Mouse (Mus musculus) liver, embryonic 14.5 days (tissue): ENCODE data around the gene Fam189b. TPM values are rescaled to one million over a fixed set of nuclear protein-coding genes. Genes with fewer than 3 reads are reported as not detected.

Experiments
- ATAC-seq: fragments of 200-750 bp; cut with Nextera tagmentation; 2 replicates; pipeline ENCODE4 v1.8.0; 2017; ENCODE audit warnings: moderate number of reproducible peaks, mild to moderate bottlenecking, moderate library complexity; ENCODE audit not compliant: insufficient read depth
- DNase-seq, 3 experiments: peaks; one replicate each; pipeline ENCODE4 v3.0.0-alpha.2; 2012 to 2013; ENCODE audit warnings: low read depth in 3 of 3, low spot score in 3 of 3
- H3K27ac ChIP-seq: fragments of 300-500 bp; sonication (generic); 2 replicates; pipeline ENCODE4 v1.5.1; 2014; ENCODE audit warnings: moderate library complexity, mild to moderate bottlenecking, control low read depth, inconsistent platforms
- H3K27me3 ChIP-seq: fragments of 300-500 bp; sonication (generic); 2 replicates; pipeline ENCODE4 v1.6.1; 2014; ENCODE audit warnings: mild to moderate bottlenecking, low read length, moderate library complexity; ENCODE audit not compliant: control insufficient read depth, insufficient read depth
- H3K36me3 ChIP-seq: fragments of 300-500 bp; sonication (generic); replicated peaks from 2 replicates; pipeline ENCODE4 v1.6.1; 2014; ENCODE audit warnings: low read depth; ENCODE audit not compliant: control insufficient read depth, insufficient read depth
- H3K4me1 ChIP-seq, 2 experiments: fragments of 200-500 bp in 1 of 2; fragments of 300-500 bp in 1 of 2; sonication (generic) in 1 of 2; replicated peaks; 2 replicates each; pipeline ENCODE4 v1.6.1; 2012 to 2014; ENCODE audit warnings: antibody characterized with exemption in 1 of 2, inconsistent platforms in 1 of 2, low read length in 1 of 2; ENCODE audit not compliant: control insufficient read depth in 2 of 2, insufficient read depth in 2 of 2
- H3K4me2 ChIP-seq: fragments of 300-500 bp; sonication (generic); 2 replicates; pipeline ENCODE4 v1.6.1; 2014; ENCODE audit warnings: low read depth, mild to moderate bottlenecking, control low read depth, moderate library complexity
- H3K4me3 ChIP-seq, 2 experiments: fragments of 200-500 bp in 1 of 2; fragments of 300-500 bp in 1 of 2; sonication (generic) in 1 of 2; 2 replicates each; pipeline ENCODE4 v1.5.1; 2012 to 2014; ENCODE audit warnings: low read depth in 2 of 2, low read length in 2 of 2, mild to moderate bottlenecking in 2 of 2, control low read depth in 1 of 2, inconsistent platforms in 1 of 2, moderate library complexity in 1 of 2; ENCODE audit not compliant: insufficient read depth in 1 of 2
- H3K9ac ChIP-seq: fragments of 300-500 bp; sonication (generic); replicated peaks from 2 replicates; pipeline ENCODE4 v1.6.1; 2014; ENCODE audit warnings: mild to moderate bottlenecking, control low read depth, moderate library complexity
- H3K9me3 ChIP-seq: fragments of 300-500 bp; sonication (generic); 2 replicates; pipeline ENCODE4 v1.6.1; 2016; ENCODE audit warnings: low read length, mixed read lengths; ENCODE audit not compliant: control insufficient read depth
- CTCF ChIP-seq: IDR thresholded peaks from 2 replicates; pipeline ENCODE4 v1.5.1; 2016; ENCODE audit warnings: antibody characterized with exemption, low read depth, control low read depth
- EP300 ChIP-seq: IDR thresholded peaks from 2 replicates; pipeline ENCODE4 v1.6.1; 2016; ENCODE audit warnings: antibody characterized with exemption, low read depth
- WGBS: fragments of 180-500 bp; shearing (Covaris S2); extraction: QIAGEN DNeasy Blood & Tissue Kit; methylation state at CpG from one replicate; pipeline ENCODE4 v1.1.7; 2014; ENCODE audit not compliant: insufficient replicate concordance; 5-methylcytosine and 5-hydroxymethylcytosine counted together
- microRNA counts: library from miRNA; unstranded; fragments of <30 nt; microRNA quantifications from one replicate; lab custom pipeline; 2016
- microRNA-seq: library from miRNA; unstranded; fragments of <30 nt; microRNA quantifications from one replicate; pipeline ENCODE4, GENCODE M21; 2016
- polyA plus RNA-seq, 2 experiments: library from polyadenylated mRNA; depleted of rRNA in 1 of 2; stranded (reverse) in 1 of 2; unstranded in 1 of 2; fragments of >200 nt; fragmentation: Nextera tagmentation in 1 of 2; extraction: Ambion mirVana in 1 of 2; gene quantifications; 2 replicates each; pipeline versions ENCODE4 v1.2.1 to v1.2.3; 2012 to 2014

Fam189b gene
- polyA plus RNA-seq, 2 experiments: 1.7 to 3.6 TPM

GRCm38 (mm10) chr3:89237682-89238081, 54.7 kb downstream of the Fam189b start:
- no peaks in the 10 kb centered on the region for H3K27me3 ChIP-seq
- no peaks in the 10 kb centered on the region for H3K9me3 ChIP-seq
- TF ChIP-seq CTCF: no peak
- no peak for TF ChIP-seq EP300
- no peak overlapping the region for H3K4me2 ChIP-seq
- H3K4me3 ChIP-seq: no peak overlapping the region
- 72% methylated on average over 21 of the region's 21 CpGs for WGBS
- DNase-seq (no peak), ATAC-seq (no peak)
- H3K9ac ChIP-seq: no peak overlapping the region
- H3K36me3 ChIP-seq: no peaks in the 10 kb centered on the region
- H3K27ac ChIP-seq: no peak overlapping the region
- no peaks in the 10 kb centered on the region for H3K4me1 ChIP-seq

DNA sequence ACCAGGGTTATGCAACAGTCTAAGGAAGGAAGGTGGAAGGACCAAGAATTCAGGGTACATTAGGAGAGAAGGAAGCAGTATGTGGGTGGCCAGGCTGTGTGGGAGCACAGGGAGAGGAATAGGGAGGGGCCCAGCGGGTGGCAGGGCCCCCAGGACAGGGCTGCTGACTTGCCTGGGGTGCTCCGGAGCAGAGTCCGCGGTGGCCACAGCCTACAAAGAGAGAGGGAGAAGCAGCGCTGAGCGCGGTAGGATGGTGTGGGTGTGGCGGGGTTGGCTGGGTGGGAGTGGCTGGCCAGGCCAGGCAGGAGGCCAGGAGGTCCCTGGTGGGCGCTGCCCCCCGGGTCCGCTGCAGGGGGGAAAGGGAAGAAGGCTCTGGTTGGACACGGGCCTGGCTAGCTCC, 55.6 kb downstream of the Fam189b start:
- Histone ChIP-seq H3K27ac (no peak overlapping the region), H3K27me3 (no peaks in the 10 kb centered on the region), H3K4me3 (no peak overlapping the region), H3K4me2 (no peak overlapping the region), H3K4me1 (no peaks in the 10 kb centered on the region), H3K9me3 (no peaks in the 10 kb centered on the region), H3K36me3 (no peaks in the 10 kb centered on the region), H3K9ac (no peak overlapping the region)
- ATAC-seq (no peak), DNase-seq (no peak)
- TF ChIP-seq EP300 (no peak), CTCF (no peak)
- 61% methylated on average over 10 of the region's 12 CpGs for WGBS

MicroRNAs within 50 kb of the gene (microRNA counts, 519-probe panel; counts per million panel counts)
- microRNA mmu-miR-92b (lab: Ali Mortazavi, UCI): 69.9 counts per million

Small RNAs within 50 kb of the gene (microRNA-seq; reads per million reads assigned to microRNA genes)
- 14.4 reads per million, percentile 25 among the genes with 10 or more reads in this experiment for gene Mir92b

Other genes with a start within 250 kb of the Fam189b start
- gene Ash1l, start 232.5 kb upstream of the Fam189b start, polyA plus RNA-seq (2012; rRNA removed): 2.3 and 3.2 TPM in 2 replicates
- 3.6 TPM in 2 replicates for gene Ash1l, start 232.5 kb upstream of the Fam189b start, polyA plus RNA-seq (2014; fragmentation: Nextera tagmentation; extraction: Ambion mirVana)
- 26.0 and 55.2 TPM in 2 replicates for gene Dap3, start 232.0 kb upstream of the Fam189b start, polyA plus RNA-seq (2012; rRNA removed)
- 102 and 114 TPM in 2 replicates for gene Dap3, start 232.0 kb upstream of the Fam189b start, polyA plus RNA-seq (2014; fragmentation: Nextera tagmentation; extraction: Ambion mirVana)
- gene Rusc1, start 89.8 kb upstream of the Fam189b start, polyA plus RNA-seq (2012; rRNA removed): 4.1 and 5.2 TPM in 2 replicates
- gene Rusc1, start 89.8 kb upstream of the Fam189b start, polyA plus RNA-seq (2014; fragmentation: Nextera tagmentation; extraction: Ambion mirVana): 2.6 and 3.2 TPM in 2 replicates
- 0.02 TPM in 1 of 2 replicates, not detected in the other for gene Gm43738, start 82.0 kb upstream of the Fam189b start, polyA plus RNA-seq (2012; rRNA removed)
- gene Gm43738, start 82.0 kb upstream of the Fam189b start, polyA plus RNA-seq (2014; fragmentation: Nextera tagmentation; extraction: Ambion mirVana): 0.04 TPM in 1 of 2 replicates, not detected in the other
- gene Fdps, start 81.2 kb upstream of the Fam189b start, polyA plus RNA-seq (2012; rRNA removed): 126 and 131 TPM in 2 replicates
- gene Fdps, start 81.2 kb upstream of the Fam189b start, polyA plus RNA-seq (2014; fragmentation: Nextera tagmentation; extraction: Ambion mirVana): 238 and 251 TPM in 2 replicates
- 132 and 143 TPM in 2 replicates for gene Pklr, start 47.0 kb upstream of the Fam189b start, polyA plus RNA-seq (2012; rRNA removed)
- 79.8 and 97.5 TPM in 2 replicates for gene Pklr, start 47.0 kb upstream of the Fam189b start, polyA plus RNA-seq (2014; fragmentation: Nextera tagmentation; extraction: Ambion mirVana)
- 0.23 and 0.31 TPM in 2 replicates for gene Hcn3, start 22.9 kb upstream of the Fam189b start, polyA plus RNA-seq (2012; rRNA removed)
- gene Hcn3, start 22.9 kb upstream of the Fam189b start, polyA plus RNA-seq (2014; fragmentation: Nextera tagmentation; extraction: Ambion mirVana): 0.55 and 0.56 TPM in 2 replicates
- 26.1 and 28.8 TPM in 2 replicates for gene Clk2, start 18.3 kb upstream of the Fam189b start, polyA plus RNA-seq (2012; rRNA removed)
- 6.7 and 7.2 TPM in 2 replicates for gene Clk2, start 18.3 kb upstream of the Fam189b start, polyA plus RNA-seq (2014; fragmentation: Nextera tagmentation; extraction: Ambion mirVana)
- gene Scamp3, start 5.7 kb upstream of the Fam189b start, polyA plus RNA-seq (2012; rRNA removed): 35.3 and 46.3 TPM in 2 replicates
- 41.0 and 44.2 TPM in 2 replicates for gene Scamp3, start 5.7 kb upstream of the Fam189b start, polyA plus RNA-seq (2014; fragmentation: Nextera tagmentation; extraction: Ambion mirVana)
- 16.5 and 19.9 TPM in 2 replicates for gene Gba, start 19.8 kb downstream of the Fam189b start, polyA plus RNA-seq (2012; rRNA removed)
- gene Gba, start 19.8 kb downstream of the Fam189b start, polyA plus RNA-seq (2014; fragmentation: Nextera tagmentation; extraction: Ambion mirVana): 20.7 and 21.2 TPM in 2 replicates
- 0.96 and 1.7 TPM in 2 replicates for gene Thbs3, start 32.0 kb downstream of the Fam189b start, polyA plus RNA-seq (2012; rRNA removed)
- gene Thbs3, start 32.0 kb downstream of the Fam189b start, polyA plus RNA-seq (2014; fragmentation: Nextera tagmentation; extraction: Ambion mirVana): 0.44 and 0.79 TPM in 2 replicates
- 71.7 and 83.2 TPM in 2 replicates for gene Mtx1, start 43.9 kb downstream of the Fam189b start, polyA plus RNA-seq (2012; rRNA removed)
- 101 TPM in 2 replicates for gene Mtx1, start 43.9 kb downstream of the Fam189b start, polyA plus RNA-seq (2014; fragmentation: Nextera tagmentation; extraction: Ambion mirVana)
- gene Muc1, start 45.9 kb downstream of the Fam189b start, polyA plus RNA-seq (2012; rRNA removed): 0.02 and 0.18 TPM in 2 replicates
- gene Muc1, start 45.9 kb downstream of the Fam189b start, polyA plus RNA-seq (2014; fragmentation: Nextera tagmentation; extraction: Ambion mirVana): 0.08 and 0.11 TPM in 2 replicates
- 26.3 and 26.4 TPM in 2 replicates for gene Krtcap2, start 62.8 kb downstream of the Fam189b start, polyA plus RNA-seq (2012; rRNA removed)
- gene Krtcap2, start 62.8 kb downstream of the Fam189b start, polyA plus RNA-seq (2014; fragmentation: Nextera tagmentation; extraction: Ambion mirVana): 117 and 138 TPM in 2 replicates
- gene Trim46, start 63.2 kb downstream of the Fam189b start, polyA plus RNA-seq (2012; rRNA removed): 0.29 and 0.41 TPM in 2 replicates
- gene Trim46, start 63.2 kb downstream of the Fam189b start, polyA plus RNA-seq (2014; fragmentation: Nextera tagmentation; extraction: Ambion mirVana): 0.05 TPM in 1 of 2 replicates, not detected in the other
- 89.7 and 115 TPM in 2 replicates for gene Dpm3, start 76.2 kb downstream of the Fam189b start, polyA plus RNA-seq (2012; rRNA removed)
- gene Dpm3, start 76.2 kb downstream of the Fam189b start, polyA plus RNA-seq (2014; fragmentation: Nextera tagmentation; extraction: Ambion mirVana): 64.3 and 65.8 TPM in 2 replicates
- 16.5 and 21.8 TPM in 2 replicates for gene Slc50a1, start 87.4 kb downstream of the Fam189b start, polyA plus RNA-seq (2012; rRNA removed)
- gene Slc50a1, start 87.4 kb downstream of the Fam189b start, polyA plus RNA-seq (2014; fragmentation: Nextera tagmentation; extraction: Ambion mirVana): 17.3 and 18.7 TPM in 2 replicates
- 3.6 and 3.7 TPM in 2 replicates for gene Efna1, start 98.0 kb downstream of the Fam189b start, polyA plus RNA-seq (2012; rRNA removed)
- gene Efna1, start 98.0 kb downstream of the Fam189b start, polyA plus RNA-seq (2014; fragmentation: Nextera tagmentation; extraction: Ambion mirVana): 2.9 TPM in 2 replicates
- gene Efna3, start 139.8 kb downstream of the Fam189b start, polyA plus RNA-seq (2012; rRNA removed): 0.06 and 0.13 TPM in 2 replicates
- gene Efna3, start 139.8 kb downstream of the Fam189b start, polyA plus RNA-seq (2014; fragmentation: Nextera tagmentation; extraction: Ambion mirVana): 0.05 and 0.08 TPM in 2 replicates
- gene Efna4, start 154.9 kb downstream of the Fam189b start, polyA plus RNA-seq (2012; rRNA removed): 0.81 and 0.92 TPM in 2 replicates
- gene Efna4, start 154.9 kb downstream of the Fam189b start, polyA plus RNA-seq (2014; fragmentation: Nextera tagmentation; extraction: Ambion mirVana): 0.62 and 0.78 TPM in 2 replicates
- gene Adam15, start 166.9 kb downstream of the Fam189b start, polyA plus RNA-seq (2012; rRNA removed): 6.2 TPM in 2 replicates
- 4.0 and 4.9 TPM in 2 replicates for gene Adam15, start 166.9 kb downstream of the Fam189b start, polyA plus RNA-seq (2014; fragmentation: Nextera tagmentation; extraction: Ambion mirVana)
- gene Dcst2, start 178.8 kb downstream of the Fam189b start, polyA plus RNA-seq (2012; rRNA removed): 0.02 and 0.03 TPM in 2 replicates
- gene Dcst2, start 178.8 kb downstream of the Fam189b start, polyA plus RNA-seq (2014; fragmentation: Nextera tagmentation; extraction: Ambion mirVana): 0.04 TPM in 1 of 2 replicates, not detected in the other
- 0.03 TPM in 1 of 2 replicates, not detected in the other for gene Dcst1, start 182.1 kb downstream of the Fam189b start, polyA plus RNA-seq (2012; rRNA removed)
- gene Dcst1, start 182.1 kb downstream of the Fam189b start, polyA plus RNA-seq (2014; fragmentation: Nextera tagmentation; extraction: Ambion mirVana): not detected in 2 replicates
- 5.4 and 6.9 TPM in 2 replicates for gene Zbtb7b, start 211.6 kb downstream of the Fam189b start, polyA plus RNA-seq (2012; rRNA removed)
- gene Zbtb7b, start 211.6 kb downstream of the Fam189b start, polyA plus RNA-seq (2014; fragmentation: Nextera tagmentation; extraction: Ambion mirVana): 0.95 and 1.2 TPM in 2 replicates
- gene Lenep, start 219.7 kb downstream of the Fam189b start, polyA plus RNA-seq (2012; rRNA removed): 0.75 and 0.76 TPM in 2 replicates
- gene Lenep, start 219.7 kb downstream of the Fam189b start, polyA plus RNA-seq (2014; fragmentation: Nextera tagmentation; extraction: Ambion mirVana): not detected in 2 replicates
- 8.7 and 9.2 TPM in 2 replicates for gene Flad1, start 228.7 kb downstream of the Fam189b start, polyA plus RNA-seq (2012; rRNA removed)
- 13.0 and 13.2 TPM in 2 replicates for gene Flad1, start 228.7 kb downstream of the Fam189b start, polyA plus RNA-seq (2014; fragmentation: Nextera tagmentation; extraction: Ambion mirVana)
- gene Cks1b, start 235.2 kb downstream of the Fam189b start, polyA plus RNA-seq (2012; rRNA removed): 133 and 172 TPM in 2 replicates
- 288 and 295 TPM in 2 replicates for gene Cks1b, start 235.2 kb downstream of the Fam189b start, polyA plus RNA-seq (2014; fragmentation: Nextera tagmentation; extraction: Ambion mirVana)
- gene Shc1, start 235.3 kb downstream of the Fam189b start, polyA plus RNA-seq (2012; rRNA removed): 36.9 and 38.8 TPM in 2 replicates
- gene Shc1, start 235.3 kb downstream of the Fam189b start, polyA plus RNA-seq (2014; fragmentation: Nextera tagmentation; extraction: Ambion mirVana): 27.5 and 30.6 TPM in 2 replicates
- 12.9 and 15.2 TPM in 2 replicates for gene Pygo2, start 247.1 kb downstream of the Fam189b start, polyA plus RNA-seq (2012; rRNA removed)
- gene Pygo2, start 247.1 kb downstream of the Fam189b start, polyA plus RNA-seq (2014; fragmentation: Nextera tagmentation; extraction: Ambion mirVana): 8.4 and 10.7 TPM in 2 replicates